Mouse (Mus musculus) testis, adult 2 months (tissue): ENCODE measurements around the gene Cela3a.

ENCODE experiments used
- CTCF ChIP-seq: fragments of 200-500 bp; IDR thresholded peaks from 2 replicates; pipeline ENCODE4 v1.5.1; 2012; ENCODE audit warnings: low read depth, mild to moderate bottlenecking, inconsistent platforms, low read length, moderate library complexity; ENCODE audit not compliant: control insufficient read depth, insufficient read depth, insufficient replicate concordance
- POLR2A ChIP-seq: fragments of 200-500 bp; IDR thresholded peaks from 2 replicates; pipeline ENCODE4 v1.6.1; 2012; ENCODE audit warnings: low read depth, mild to moderate bottlenecking, inconsistent platforms, low read length, moderate library complexity; ENCODE audit not compliant: control insufficient read depth

GRCm38 (mm10) chr4:137392874-137393273 is 16.7 kb downstream of the Cela3a start:
- TF ChIP-seq CTCF (no peak), POLR2A (no peak)
